Mouse (Mus musculus): ENCODE data around the gene Clmp.

DNA sequence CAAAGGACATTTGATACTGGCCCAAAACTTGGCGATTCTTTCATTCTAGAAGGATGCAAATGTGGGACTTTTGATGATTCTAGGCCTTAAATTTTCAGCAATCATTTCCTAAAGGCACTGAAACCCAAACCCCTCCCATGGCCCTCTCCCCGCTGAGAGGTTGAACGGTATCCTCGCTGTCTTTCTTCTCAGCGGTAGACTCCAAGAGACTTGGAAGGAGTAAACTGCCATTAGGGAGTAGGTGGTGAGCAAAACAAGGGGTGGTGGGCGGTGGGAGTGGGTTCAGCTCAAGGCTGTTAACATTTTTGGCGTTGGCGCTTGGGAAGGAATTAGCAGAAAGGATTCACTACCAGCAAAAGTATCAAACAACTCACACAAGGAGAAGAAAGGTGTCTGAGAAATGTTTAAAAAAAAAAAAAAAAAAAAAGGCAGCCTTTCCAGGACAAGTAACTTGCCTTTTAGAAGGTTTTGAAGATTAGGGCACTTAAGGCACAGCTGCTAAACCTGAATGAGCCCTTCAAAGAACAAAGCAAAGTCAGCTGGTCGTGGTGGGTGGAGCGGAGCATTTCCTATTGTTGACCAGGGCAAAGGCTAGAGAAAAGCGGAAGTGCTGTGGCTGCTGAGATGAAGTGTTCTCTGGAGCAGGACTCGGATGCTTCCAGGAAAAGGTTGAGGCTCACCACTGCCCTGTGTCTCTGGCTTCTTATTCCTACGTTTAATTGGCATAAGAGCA is 98.0 kb downstream of the Clmp start:
- TF ChIP-seq CTCF (IDR thresholded peaks at IDR 0.05; ENCODE audit: borderline replicate concordance, extremely low read depth, insufficient read depth, insufficient read length), result no peak
- TF ChIP-seq POLR2A (IDR thresholded peaks at IDR 0.05; ENCODE audit: borderline replicate concordance, extremely low read depth, insufficient read depth, insufficient read length, poor library complexity, severe bottlenecking), result no peak

Measured in brain, embryonic 14.5 days (tissue).